Mouse (Mus musculus) G1E-ER4 (cell line): Measurements from ENCODE around the gene Tctex1d4. TPM values are rescaled to one million over a fixed set of nuclear protein-coding genes. Genes with fewer than 3 reads are reported as not detected.

Experiments
- GATA1 ChIP-seq: IDR thresholded peaks from one replicate; pipeline ENCODE4 v1.8.0; 2012; ENCODE audit warnings: low read length, inconsistent platforms
- polyA plus RNA-seq: library from polyadenylated mRNA; stranded (reverse); fragments of >175 nt; gene quantifications from 2 replicates; pipeline ENCODE4 v1.2.3, GENCODE M21; 2012

Gene Tctex1d4
- 2.6 and 3.4 TPM in 2 replicates for polyA plus RNA-seq

- TF ChIP-seq GATA1 = no peak
Measured at GRCm38 (mm10) chr4:117126675-117127290, at the start of gene Tctex1d4. Gene Tctex1d4 (plus strand): TSS chr4:117126794.

GRCm38 (mm10) chr4:117087948-117088640 is 38.5 kb upstream of the Tctex1d4 start:
- TF ChIP-seq GATA1 = no peak

GRCm38 (mm10) chr4:117090586-117090985 is 36.0 kb upstream of the Tctex1d4 start:
- no peak for TF ChIP-seq GATA1

GRCm38 (mm10) chr4:117094626-117095361 is 31.8 kb upstream of the Tctex1d4 start:
- no peak for TF ChIP-seq GATA1

GRCm38 (mm10) chr4:117095551-117096452 is 30.8 kb upstream of the Tctex1d4 start, which contains the start of gene Ptch2:
Gene Ptch2 (plus strand): TSS chr4:117096075.
- TF ChIP-seq GATA1 = no peak

- TF ChIP-seq GATA1 = no peak
Measured at GRCm38 (mm10) chr4:117096666-117097065, 29.9 kb upstream of the Tctex1d4 start.

GRCm38 (mm10) chr4:117097969-117098763 is 28.4 kb upstream of the Tctex1d4 start:
- no peak for TF ChIP-seq GATA1

GRCm38 (mm10) chr4:117098764-117099036 is 27.9 kb upstream of the Tctex1d4 start:
- no peak for TF ChIP-seq GATA1

GRCm38 (mm10) chr4:117100036-117100435 is 26.6 kb upstream of the Tctex1d4 start:
- no peak for TF ChIP-seq GATA1

GRCm38 (mm10) chr4:117101218-117101617 is 25.4 kb upstream of the Tctex1d4 start:
- TF ChIP-seq GATA1 = no peak

- no peak for TF ChIP-seq GATA1
Measured at GRCm38 (mm10) chr4:117104672-117105071, 21.9 kb upstream of the Tctex1d4 start.

GRCm38 (mm10) chr4:117105127-117105526 is 21.5 kb upstream of the Tctex1d4 start:
- TF ChIP-seq GATA1 = no peak

- TF ChIP-seq GATA1 = no peak
Measured at GRCm38 (mm10) chr4:117107813-117108523, 18.6 kb upstream of the Tctex1d4 start.

- no peak for TF ChIP-seq GATA1
Measured at GRCm38 (mm10) chr4:117108524-117108849, 18.1 kb upstream of the Tctex1d4 start.

- TF ChIP-seq GATA1 = no peak
Measured at GRCm38 (mm10) chr4:117109330-117109729, 17.3 kb upstream of the Tctex1d4 start.
